Mouse (Mus musculus) hindbrain, embryonic 16.5 days (tissue): ENCODE measurements at regions not wholly inside any gene's neighbourhood (a gene's known extent, or its start where the extent isn't known, plus 50 kb on each side); places are given as distances from the start of the nearest gene placed in this dataset.

Experiments
- ATAC-seq: fragments of 200-750 bp; cut with Nextera tagmentation; 2 replicates; pipeline ENCODE4 v1.8.0; 2017; ENCODE audit warnings: moderate TSS enrichment, moderate library complexity
- H3K27ac ChIP-seq: fragments of 300-500 bp; sonication (generic); 2 replicates; pipeline ENCODE4 v1.5.1; 2014; ENCODE audit warnings: low read depth, mild to moderate bottlenecking, control low read depth, low read length, moderate library complexity
- H3K27me3 ChIP-seq: fragments of 300-500 bp; sonication (generic); replicated peaks from 2 replicates; pipeline ENCODE4 v1.6.1; 2014; ENCODE audit warnings: low read length; ENCODE audit not compliant: control insufficient read depth, insufficient read depth
- H3K36me3 ChIP-seq: fragments of 300-500 bp; sonication (generic); 2 replicates; pipeline ENCODE4 v1.6.1; 2014; ENCODE audit warnings: mild to moderate bottlenecking, low read length, moderate library complexity, mixed read lengths; ENCODE audit not compliant: control insufficient read depth, insufficient read depth
- H3K4me1 ChIP-seq: fragments of 300-500 bp; sonication (generic); 2 replicates; pipeline ENCODE4 v1.6.1; 2014; ENCODE audit warnings: low read depth, low read length; ENCODE audit not compliant: control insufficient read depth, insufficient read depth
- H3K4me2 ChIP-seq: fragments of 300-500 bp; sonication (generic); 2 replicates; pipeline ENCODE4 v1.6.1; 2014; ENCODE audit warnings: mild to moderate bottlenecking, low read length, control low read depth, moderate library complexity
- H3K4me3 ChIP-seq: fragments of 300-500 bp; sonication (generic); 2 replicates; pipeline ENCODE4 v1.5.1; 2014; ENCODE audit warnings: mild to moderate bottlenecking, low read length, control low read depth, moderate library complexity
- H3K9ac ChIP-seq: fragments of 300-500 bp; sonication (generic); 2 replicates; pipeline ENCODE4 v1.6.1; 2014; ENCODE audit warnings: low read depth, mild to moderate bottlenecking, control low read depth, low read length, moderate library complexity
- H3K9me3 ChIP-seq: fragments of 300-500 bp; sonication (generic); 2 replicates; pipeline ENCODE4 v1.6.1; 2014; ENCODE audit warnings: mild to moderate bottlenecking, low read length, moderate library complexity; ENCODE audit not compliant: control insufficient read depth
- WGBS: fragments of 180-500 bp; shearing (Covaris S2); extraction: QIAGEN DNeasy Blood & Tissue Kit; methylation state at CpG from one replicate; pipeline ENCODE4 v1.1.7; 2014; 5-methylcytosine and 5-hydroxymethylcytosine counted together

GRCm38 (mm10) chr3:143575737-143576136 is 629.3 kb downstream of the Lmo4 start:
- Histone ChIP-seq H3K4me3 (no peak overlapping the region), H3K36me3 (no peaks in the 10 kb centered on the region), H3K27me3 (no peaks in the 10 kb centered on the region), H3K4me1 (no peaks in the 10 kb centered on the region), H3K9ac (no peak overlapping the region), H3K9me3 (no peaks in the 10 kb centered on the region), H3K4me2 (no peak overlapping the region), H3K27ac (no peak overlapping the region)
- ATAC-seq, result no peak
- WGBS, result 74% methylated on average over 8 of the region's 8 CpGs

GRCm38 (mm10) chr3:143574035-143574864 is 630.8 kb downstream of the Lmo4 start:
- Histone ChIP-seq H3K4me2 (no peak overlapping the region), H3K9ac (no peak overlapping the region), H3K4me1 (no peaks in the 10 kb centered on the region), H3K9me3 (no peaks in the 10 kb centered on the region), H3K27me3 (no peaks in the 10 kb centered on the region), H3K36me3 (no peaks in the 10 kb centered on the region), H3K27ac (no peak overlapping the region), H3K4me3 (no peak overlapping the region)
- 78% methylated on average over 10 of the region's 10 CpGs for WGBS
- ATAC-seq, result no peak

GRCm38 (mm10) chr3:143569930-143570329 is 635.1 kb downstream of the Lmo4 start:
- H3K4me1 ChIP-seq, result no peaks in the 10 kb centered on the region
- H3K36me3 ChIP-seq, result no peaks in the 10 kb centered on the region
- H3K4me2 ChIP-seq, result no peak overlapping the region
- no peaks in the 10 kb centered on the region for H3K9me3 ChIP-seq
- no peak overlapping the region for H3K4me3 ChIP-seq
- no peak overlapping the region for H3K9ac ChIP-seq
- H3K27me3 ChIP-seq, result no peaks in the 10 kb centered on the region
- no peak for ATAC-seq
- WGBS, result 32% methylated on average over 6 of the region's 6 CpGs
- no peak overlapping the region for H3K27ac ChIP-seq

DNA sequence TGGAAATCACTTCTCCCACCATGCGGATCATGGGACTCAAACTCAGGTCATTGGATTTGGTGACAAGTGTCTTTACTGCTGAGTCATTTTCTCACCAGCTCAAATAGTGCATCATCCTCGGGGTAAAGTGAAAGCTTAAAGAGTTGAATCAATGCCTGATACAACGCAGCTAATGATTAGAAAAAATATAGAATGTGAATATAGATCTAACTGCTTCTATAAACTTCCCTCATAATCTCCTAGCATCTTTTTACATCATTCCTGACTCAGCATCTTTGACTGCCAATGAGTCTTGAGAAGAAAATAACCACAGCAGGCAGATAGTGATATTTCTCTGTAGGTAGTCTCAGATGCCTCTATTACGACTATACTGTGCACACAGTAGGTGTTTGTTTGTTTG is 640.0 kb downstream of the Lmo4 start:
- Histone ChIP-seq H3K4me2 (no peak overlapping the region), H3K4me3 (no peak overlapping the region), H3K4me1 (no peaks in the 10 kb centered on the region), H3K27ac (no peak overlapping the region), H3K9ac (no peak overlapping the region), H3K36me3 (no peaks in the 10 kb centered on the region), H3K27me3 (no peaks in the 10 kb centered on the region), H3K9me3 (no peaks in the 10 kb centered on the region)
- ATAC-seq, result no peak
- 90% methylated on average over 4 of the region's 4 CpGs for WGBS

DNA sequence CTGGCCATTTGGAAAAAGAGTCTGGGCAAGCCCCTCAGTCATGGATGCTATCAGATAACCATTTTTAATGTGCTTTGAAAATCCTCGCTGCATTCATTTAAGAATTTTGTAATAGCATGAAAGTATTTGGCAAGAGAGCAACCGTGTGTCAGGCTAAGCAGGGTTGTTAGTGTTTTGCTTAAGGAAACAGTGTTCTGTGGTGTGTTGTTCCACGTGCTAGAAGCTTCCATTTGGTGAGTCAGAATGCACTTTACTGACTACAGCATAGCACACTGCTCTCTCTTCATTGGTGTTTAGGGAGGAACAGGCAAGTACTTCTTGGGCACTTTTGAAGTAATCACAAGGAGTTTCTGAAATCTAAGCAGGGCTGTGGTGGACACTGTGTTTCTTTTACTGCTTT is 661.0 kb upstream of the Pkn2 start:
- no peaks in the 10 kb centered on the region for H3K9me3 ChIP-seq
- no peak overlapping the region for H3K27ac ChIP-seq
- WGBS, result 58% methylated on average over 3 of the region's 3 CpGs
- H3K9ac ChIP-seq, result no peak overlapping the region
- no peak overlapping the region for H3K4me3 ChIP-seq
- ATAC-seq, result no peak
- H3K27me3 ChIP-seq, result no peaks in the 10 kb centered on the region
- no peaks in the 10 kb centered on the region for H3K36me3 ChIP-seq
- H3K4me2 ChIP-seq, result no peak overlapping the region
- H3K4me1 ChIP-seq, result no peaks in the 10 kb centered on the region

DNA sequence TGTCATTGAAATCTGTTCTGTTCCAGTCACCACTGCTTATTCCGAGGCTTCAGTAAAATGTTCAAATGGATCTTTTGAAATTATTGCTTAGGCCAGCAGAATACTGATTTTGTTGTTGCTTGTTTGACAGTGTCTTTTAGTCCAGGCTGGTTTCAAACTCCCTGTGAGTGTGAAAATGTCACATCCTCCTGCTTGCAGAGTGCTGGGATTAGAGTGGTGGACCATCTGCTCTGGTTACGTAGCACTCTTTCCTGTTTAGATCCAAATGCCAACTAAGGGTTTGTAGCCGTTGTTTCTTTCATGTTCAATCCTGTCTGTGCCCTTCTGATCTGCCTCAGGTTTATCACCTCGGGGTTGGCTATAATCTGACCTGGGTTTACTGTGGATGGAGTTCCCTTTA is 646.2 kb upstream of the Pkn2 start:
- H3K27ac ChIP-seq, result no peak overlapping the region
- 79% methylated on average over 4 of the region's 4 CpGs for WGBS

DNA sequence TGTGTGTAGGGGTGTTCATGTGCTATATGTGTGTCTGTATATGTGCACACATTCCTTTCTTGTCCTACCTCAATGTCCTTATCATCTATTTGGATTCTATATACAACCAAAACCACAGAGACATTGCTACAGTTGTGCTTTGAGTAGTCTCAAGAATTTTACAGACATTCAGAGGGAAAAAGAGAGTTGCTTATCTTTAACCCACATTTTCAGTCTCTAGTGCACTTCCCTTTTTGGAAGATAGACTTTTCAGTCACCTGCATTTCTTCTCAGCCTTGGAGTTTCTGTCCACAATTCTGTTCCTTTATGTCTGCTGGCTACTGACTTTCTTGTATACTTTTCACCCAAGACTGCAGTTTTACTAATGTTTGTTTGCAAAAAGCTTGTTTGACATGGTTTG is 645.5 kb upstream of the Pkn2 start:
- Histone ChIP-seq H3K27ac (no peak overlapping the region), H3K36me3 (no peaks in the 10 kb centered on the region), H3K9ac (no peak overlapping the region), H3K4me2 (no peak overlapping the region), H3K4me1 (no peaks in the 10 kb centered on the region), H3K27me3 (no peaks in the 10 kb centered on the region), H3K4me3 (no peak overlapping the region), H3K9me3 (no peaks in the 10 kb centered on the region)
- no peak for ATAC-seq

More for the DNA sequence above, 646.2 kb upstream of the Pkn2 start:
- no peak for ATAC-seq
- H3K27me3 ChIP-seq, result no peaks in the 10 kb centered on the region
- H3K9ac ChIP-seq, result no peak overlapping the region
- no peaks in the 10 kb centered on the region for H3K4me1 ChIP-seq
- no peak overlapping the region for H3K4me2 ChIP-seq
- no peaks in the 10 kb centered on the region for H3K9me3 ChIP-seq
- no peaks in the 10 kb centered on the region for H3K36me3 ChIP-seq
- no peak overlapping the region for H3K4me3 ChIP-seq

GRCm38 (mm10) chr3:143512517-143513249 is 630.9 kb upstream of the Pkn2 start:
- Histone ChIP-seq H3K4me2 (no peak overlapping the region), H3K27ac (no peak overlapping the region), H3K9me3 (no peaks in the 10 kb centered on the region), H3K9ac (no peak overlapping the region), H3K4me1 (no peaks in the 10 kb centered on the region), H3K36me3 (no peaks in the 10 kb centered on the region), H3K4me3 (no peak overlapping the region), H3K27me3 (no peaks in the 10 kb centered on the region)
- ATAC-seq, result no peak
- 51% methylated on average over 6 of the region's 6 CpGs for WGBS

DNA sequence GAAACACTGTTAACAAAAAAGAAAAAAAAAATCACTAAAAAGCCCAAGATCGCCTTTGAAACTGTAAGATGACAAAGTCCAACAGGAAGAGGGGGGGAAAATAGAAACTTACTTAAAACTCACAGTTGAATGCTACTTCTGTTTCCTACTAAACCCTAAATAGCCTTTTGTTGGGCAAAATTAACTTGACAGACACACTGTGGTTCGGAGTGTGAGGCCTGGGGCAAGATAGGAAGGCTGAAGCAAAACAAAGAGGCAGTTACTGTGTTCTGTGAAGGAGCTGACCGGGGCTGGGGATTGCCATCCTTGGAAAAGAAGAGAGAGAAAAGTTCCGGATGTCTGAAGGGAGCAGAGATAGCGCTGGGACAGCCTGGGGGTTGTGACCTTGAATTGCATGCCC is 627.7 kb upstream of the Pkn2 start:
- no peak overlapping the region for H3K4me2 ChIP-seq
- H3K27ac ChIP-seq, result no peak overlapping the region
- H3K9ac ChIP-seq, result no peak overlapping the region
- H3K9me3 ChIP-seq, result no peaks in the 10 kb centered on the region
- H3K4me3 ChIP-seq, result no peak overlapping the region
- ATAC-seq, result no peak
- no peaks in the 10 kb centered on the region for H3K27me3 ChIP-seq
- H3K4me1 ChIP-seq, result no peaks in the 10 kb centered on the region
- H3K36me3 ChIP-seq, result no peaks in the 10 kb centered on the region
- 61% methylated on average over 5 of the region's 5 CpGs for WGBS
